Mouse (Mus musculus) MEL (cell line): Measurements from ENCODE around the gene Synrg.

Experiments used
- BHLHE40 ChIP-seq: IDR thresholded peaks from 2 replicates; pipeline ENCODE4 v1.6.1; 2012; ENCODE audit warnings: low read depth, mild to moderate bottlenecking, inconsistent platforms, low read length, improper control_type of control experiment, borderline replicate concordance
- GATA1 ChIP-seq: IDR thresholded peaks from 2 replicates; pipeline ENCODE4 v1.6.1; 2011; ENCODE audit warnings: low read depth, low read length, improper control_type of control experiment
- KAT2A ChIP-seq: conservative IDR thresholded peaks from 2 replicates; pipeline ENCODE4 v1.6.1; 2012; ENCODE audit warnings: low read depth, low read length, improper control_type of control experiment, inconsistent platforms
- MAX ChIP-seq: IDR thresholded peaks from 2 replicates; pipeline ENCODE4 v1.6.1; 2011; ENCODE audit warnings: low read length, improper control_type of control experiment
- MAZ ChIP-seq: IDR thresholded peaks from 2 replicates; pipeline ENCODE4 v1.6.1; 2012; ENCODE audit warnings: low read depth, mild to moderate bottlenecking, inconsistent platforms, low read length, improper control_type of control experiment
- POLR2A ChIP-seq, 2 experiments: IDR thresholded peaks; 2 replicates each; pipeline ENCODE4 v1.6.1; 2011 to 2012; ENCODE audit warnings: low read length in 2 of 2, mild to moderate bottlenecking in 2 of 2, control low read depth in 1 of 2, improper control_type of control experiment in 1 of 2, low read depth in 1 of 2, moderate library complexity in 1 of 2; ENCODE audit not compliant: control insufficient read depth in 1 of 2, insufficient read depth in 1 of 2, poor library complexity in 1 of 2
- POLR2AphosphoS2 ChIP-seq: IDR thresholded peaks from 2 replicates; pipeline ENCODE4 v1.6.1; 2011; ENCODE audit warnings: low read length, improper control_type of control experiment
- RCOR1 ChIP-seq: IDR thresholded peaks from 2 replicates; pipeline ENCODE4 v1.6.1; 2012; ENCODE audit warnings: low read depth, mild to moderate bottlenecking, inconsistent platforms, low read length, improper control_type of control experiment
- ZNF384 ChIP-seq: IDR thresholded peaks from 2 replicates; pipeline ENCODE4 v1.6.1; 2012; ENCODE audit warnings: low read depth, mild to moderate bottlenecking, inconsistent platforms, low read length, improper control_type of control experiment

DNA sequence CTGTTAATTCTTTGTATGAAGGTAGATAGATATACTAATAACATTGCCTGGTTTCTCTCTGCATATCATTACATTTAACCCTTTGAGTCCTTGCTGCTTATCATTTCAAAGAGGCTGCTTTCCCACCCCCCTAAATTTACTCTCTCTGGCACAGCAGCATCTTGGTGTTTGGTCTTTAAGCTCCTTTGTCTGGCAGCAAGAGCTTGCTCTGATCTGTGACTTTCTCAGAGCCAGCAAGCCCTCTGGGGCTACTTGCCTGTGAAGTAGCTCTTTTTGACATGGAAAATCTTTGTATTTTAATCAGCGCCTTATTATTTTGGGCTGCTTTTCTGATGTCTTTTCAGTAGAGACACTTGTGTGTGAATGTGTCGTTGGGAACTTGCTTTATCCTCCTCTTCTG is 47.3 kb downstream of the Synrg start:
- TF ChIP-seq MAX (no peak), MAZ (no peak), POLR2AphosphoS2 (no peak), GATA1 (no peak), RCOR1 (no peak), BHLHE40 (no peak), KAT2A (no peak), ZNF384 (no peak), POLR2A (IDR thresholded peaks at IDR 0.05; ENCODE audit: control insufficient read depth in 1 of 2, insufficient read depth in 1 of 2, low read depth in 1 of 2, low read length in 2 of 2, poor library complexity in 1 of 2) (no peak)
